Mouse (Mus musculus): ENCODE measurements around the gene Mtus2. TPM values are rescaled to one million over a fixed set of nuclear protein-coding genes. Genes with fewer than 3 reads are reported as not detected.
A peak's percentile ranks its signal among the peaks of the same experiment; 100 is the strongest.

The Mtus2 gene
- polyA plus RNA-seq, 1 experiment from 2014 or later: 15.8 TPM

GRCm38 (mm10) chr5:148059339-148059738 lies 102.2 kb downstream of the Mtus2 start:
- H3K9me3 ChIP-seq (ENCODE audit: control insufficient read depth): no peaks in the 10 kb centered on the region
- H3K4me2 ChIP-seq (replicated peaks; ENCODE audit: low read depth): no peak overlapping the region
- no peaks in the 10 kb centered on the region for H3K4me1 ChIP-seq (replicated peaks; ENCODE audit: control insufficient read depth, insufficient read depth, low read length)
- H3K27me3 ChIP-seq (replicated peaks; ENCODE audit: control insufficient read depth, insufficient read depth, low read length): no peaks in the 10 kb centered on the region
- H3K36me3 ChIP-seq (ENCODE audit: control insufficient read depth, insufficient read depth): no peaks in the 10 kb centered on the region
- WGBS: 68% methylated on average over 3 of the region's 3 CpGs
- no peak overlapping the region for H3K9ac ChIP-seq (ENCODE audit: low read depth, low read length)
- no peak for ATAC-seq
- H3K4me3 ChIP-seq (ENCODE audit: low read depth, low read length): no peak overlapping the region
- H3K27ac ChIP-seq (ENCODE audit: low read depth, low read length): no peak overlapping the region
- no peak for TF ChIP-seq CTCF (IDR thresholded peaks at IDR 0.05; ENCODE audit: low read depth)

- H3K4me1 ChIP-seq (replicated peaks; ENCODE audit: control insufficient read depth, insufficient read depth, low read length): no peaks in the 10 kb centered on the region
- H3K27me3 ChIP-seq (replicated peaks; ENCODE audit: control insufficient read depth, insufficient read depth, low read length): no peaks in the 10 kb centered on the region
- no peak overlapping the region for H3K9ac ChIP-seq (ENCODE audit: low read depth, low read length)
- WGBS: 85% methylated on average over 4 of the region's 4 CpGs
- no peak for ATAC-seq
- TF ChIP-seq CTCF (IDR thresholded peaks at IDR 0.05; ENCODE audit: low read depth): 0 out of 2 replicates have a peak, but pooled peaks have one; percentile 13
- no peak overlapping the region for H3K4me3 ChIP-seq (ENCODE audit: low read depth, low read length)
- no peak overlapping the region for H3K27ac ChIP-seq (ENCODE audit: low read depth, low read length)
- no peak overlapping the region for H3K4me2 ChIP-seq (replicated peaks; ENCODE audit: low read depth)
- no peaks in the 10 kb centered on the region for H3K9me3 ChIP-seq (ENCODE audit: control insufficient read depth)
- no peaks in the 10 kb centered on the region for H3K36me3 ChIP-seq (ENCODE audit: control insufficient read depth, insufficient read depth)
Observed at GRCm38 (mm10) chr5:148061869-148062268, 104.7 kb downstream of the Mtus2 start.

GRCm38 (mm10) chr5:148063745-148064144 lies 106.6 kb downstream of the Mtus2 start:
- Histone ChIP-seq H3K27me3 (replicated peaks; ENCODE audit: control insufficient read depth, insufficient read depth, low read length) (no peaks in the 10 kb centered on the region), H3K9me3 (ENCODE audit: control insufficient read depth) (no peaks in the 10 kb centered on the region), H3K27ac (ENCODE audit: low read depth, low read length) (no peak overlapping the region), H3K9ac (ENCODE audit: low read depth, low read length) (no peak overlapping the region), H3K36me3 (ENCODE audit: control insufficient read depth, insufficient read depth) (no peaks in the 10 kb centered on the region), H3K4me3 (ENCODE audit: low read depth, low read length) (no peak overlapping the region), H3K4me2 (replicated peaks; ENCODE audit: low read depth) (no peak overlapping the region), H3K4me1 (replicated peaks; ENCODE audit: control insufficient read depth, insufficient read depth, low read length) (no peaks in the 10 kb centered on the region)
- no peak for ATAC-seq
- 80% methylated on average over 3 of the region's 3 CpGs for WGBS
- no peak for TF ChIP-seq CTCF (IDR thresholded peaks at IDR 0.05; ENCODE audit: low read depth)

GRCm38 (mm10) chr5:148065251-148065650 lies 108.1 kb downstream of the Mtus2 start:
- Histone ChIP-seq H3K4me3 (ENCODE audit: low read depth, low read length) (no peak overlapping the region), H3K9me3 (ENCODE audit: control insufficient read depth) (no peaks in the 10 kb centered on the region), H3K27ac (ENCODE audit: low read depth, low read length) (no peak overlapping the region), H3K4me2 (replicated peaks; ENCODE audit: low read depth) (no peak overlapping the region), H3K9ac (ENCODE audit: low read depth, low read length) (no peak overlapping the region), H3K4me1 (replicated peaks; ENCODE audit: control insufficient read depth, insufficient read depth, low read length) (no peaks in the 10 kb centered on the region), H3K27me3 (replicated peaks; ENCODE audit: control insufficient read depth, insufficient read depth, low read length) (no peaks in the 10 kb centered on the region), H3K36me3 (ENCODE audit: control insufficient read depth, insufficient read depth) (no peaks in the 10 kb centered on the region)
- 71% methylated on average over 5 of the region's 5 CpGs for WGBS
- ATAC-seq: no peak
- TF ChIP-seq CTCF (IDR thresholded peaks at IDR 0.05; ENCODE audit: low read depth): no peak

- Histone ChIP-seq H3K4me1 (replicated peaks; ENCODE audit: control insufficient read depth, insufficient read depth, low read length) (no peaks in the 10 kb centered on the region), H3K4me3 (ENCODE audit: low read depth, low read length) (no peak overlapping the region), H3K27ac (ENCODE audit: low read depth, low read length) (no peak overlapping the region), H3K36me3 (ENCODE audit: control insufficient read depth, insufficient read depth) (no peaks in the 10 kb centered on the region), H3K27me3 (replicated peaks; ENCODE audit: control insufficient read depth, insufficient read depth, low read length) (no peaks in the 10 kb centered on the region), H3K9ac (ENCODE audit: low read depth, low read length) (no peak overlapping the region), H3K9me3 (ENCODE audit: control insufficient read depth) (no peaks in the 10 kb centered on the region), H3K4me2 (replicated peaks; ENCODE audit: low read depth) (no peak overlapping the region)
- ATAC-seq: no peak
- no peak for TF ChIP-seq CTCF (IDR thresholded peaks at IDR 0.05; ENCODE audit: low read depth)
- 8% methylated on average over 4 of the region's 4 CpGs for whole genome bisulfite sequencing
Observed at GRCm38 (mm10) chr5:148069909-148070308, 112.8 kb downstream of the Mtus2 start.

GRCm38 (mm10) chr5:148071800-148072199 lies 114.7 kb downstream of the Mtus2 start:
- no peaks in the 10 kb centered on the region for H3K9me3 ChIP-seq (ENCODE audit: control insufficient read depth)
- H3K36me3 ChIP-seq (ENCODE audit: control insufficient read depth, insufficient read depth): no peaks in the 10 kb centered on the region
- no peak overlapping the region for H3K4me3 ChIP-seq (ENCODE audit: low read depth, low read length)
- WGBS: 8% methylated on average over 9 of the region's 9 CpGs
- H3K27ac ChIP-seq (ENCODE audit: low read depth, low read length): no peak overlapping the region
- no peak for TF ChIP-seq CTCF (IDR thresholded peaks at IDR 0.05; ENCODE audit: low read depth)
- no peak for ATAC-seq
- no peaks in the 10 kb centered on the region for H3K27me3 ChIP-seq (replicated peaks; ENCODE audit: control insufficient read depth, insufficient read depth, low read length)
- H3K4me2 ChIP-seq (replicated peaks; ENCODE audit: low read depth): no peak overlapping the region
- no peak overlapping the region for H3K9ac ChIP-seq (ENCODE audit: low read depth, low read length)
- no peaks in the 10 kb centered on the region for H3K4me1 ChIP-seq (replicated peaks; ENCODE audit: control insufficient read depth, insufficient read depth, low read length)

GRCm38 (mm10) chr5:148073461-148073860 lies 116.3 kb downstream of the Mtus2 start:
- ATAC-seq: no peak
- no peaks in the 10 kb centered on the region for H3K27me3 ChIP-seq (replicated peaks; ENCODE audit: control insufficient read depth, insufficient read depth, low read length)
- no peak overlapping the region for H3K9ac ChIP-seq (ENCODE audit: low read depth, low read length)
- no peak overlapping the region for H3K27ac ChIP-seq (ENCODE audit: low read depth, low read length)
- no peak overlapping the region for H3K4me3 ChIP-seq (ENCODE audit: low read depth, low read length)
- H3K36me3 ChIP-seq (ENCODE audit: control insufficient read depth, insufficient read depth): no peaks in the 10 kb centered on the region
- no peak overlapping the region for H3K4me2 ChIP-seq (replicated peaks; ENCODE audit: low read depth)
- no peaks in the 10 kb centered on the region for H3K9me3 ChIP-seq (ENCODE audit: control insufficient read depth)
- H3K4me1 ChIP-seq (replicated peaks; ENCODE audit: control insufficient read depth, insufficient read depth, low read length): no peaks in the 10 kb centered on the region
- 88% methylated on average over 5 of the region's 5 CpGs for WGBS
- peak; percentile 53 for TF ChIP-seq CTCF (IDR thresholded peaks at IDR 0.05; ENCODE audit: low read depth)

All from intestine, postnatal 0 days (tissue).